Mouse (Mus musculus) neural tube, embryonic 14.5 days (tissue): ENCODE results near the gene Kdm4b. TPM values are rescaled to one million over a fixed set of nuclear protein-coding genes. Genes with fewer than 3 reads are reported as not detected.

ENCODE experiments used
- ATAC-seq: fragments of 200-750 bp; cut with Nextera tagmentation; 2 replicates; pipeline ENCODE4 v1.8.0; 2017; ENCODE audit warnings: low read depth, mild to moderate bottlenecking, moderate TSS enrichment, moderate library complexity
- H3K27ac ChIP-seq: fragments of 300-500 bp; sonication (generic); 2 replicates; pipeline ENCODE4 v1.5.1; 2014; ENCODE audit warnings: low read depth, mild to moderate bottlenecking, control low read depth, low read length, moderate library complexity, mixed read lengths
- H3K27me3 ChIP-seq: fragments of 300-500 bp; sonication (generic); 2 replicates; pipeline ENCODE4 v1.6.1; 2014; ENCODE audit warnings: low read length; ENCODE audit not compliant: control insufficient read depth, insufficient read depth
- H3K36me3 ChIP-seq: fragments of 300-500 bp; sonication (generic); 2 replicates; pipeline ENCODE4 v1.6.1; 2014; ENCODE audit warnings: low read length, mixed read lengths; ENCODE audit not compliant: control insufficient read depth, insufficient read depth
- H3K4me1 ChIP-seq: fragments of 300-500 bp; sonication (generic); 2 replicates; pipeline ENCODE4 v1.6.1; 2014; ENCODE audit warnings: low read length; ENCODE audit not compliant: control insufficient read depth, insufficient read depth
- H3K4me2 ChIP-seq: fragments of 300-500 bp; sonication (generic); 2 replicates; pipeline ENCODE4 v1.6.1; 2014; ENCODE audit warnings: mild to moderate bottlenecking, low read depth, low read length, control low read depth
- H3K4me3 ChIP-seq: fragments of 300-500 bp; sonication (generic); 2 replicates; pipeline ENCODE4 v1.5.1; 2014; ENCODE audit warnings: low read depth, low read length, control low read depth, mixed read lengths
- H3K9ac ChIP-seq: fragments of 300-500 bp; sonication (generic); replicated peaks from 2 replicates; pipeline ENCODE4 v1.6.1; 2014; ENCODE audit warnings: low read depth, mild to moderate bottlenecking, control low read depth, low read length, mixed read lengths
- H3K9me3 ChIP-seq: fragments of 300-500 bp; sonication (generic); 2 replicates; pipeline ENCODE4 v1.6.1; 2016; ENCODE audit warnings: low read length; ENCODE audit not compliant: control insufficient read depth
- WGBS: fragments of 180-500 bp; shearing (Covaris S2); extraction: QIAGEN DNeasy Blood & Tissue Kit; methylation state at CpG from one replicate; pipeline ENCODE4 v1.1.7; 2014; 5-methylcytosine and 5-hydroxymethylcytosine counted together
- microRNA-seq: library from miRNA; unstranded; fragments of <30 nt; microRNA quantifications from one replicate; pipeline ENCODE4, GENCODE M21; 2016
- polyA plus RNA-seq: library from polyadenylated mRNA; unstranded; fragments of >200 nt; fragmentation: Nextera tagmentation; extraction: Ambion mirVana; gene quantifications from 2 replicates; pipeline ENCODE4 v1.2.1, GENCODE M21; 2014

Gene Kdm4b
- polyA plus RNA-seq, 1 experiment from 2014 or later = 58.6 TPM

DNA sequence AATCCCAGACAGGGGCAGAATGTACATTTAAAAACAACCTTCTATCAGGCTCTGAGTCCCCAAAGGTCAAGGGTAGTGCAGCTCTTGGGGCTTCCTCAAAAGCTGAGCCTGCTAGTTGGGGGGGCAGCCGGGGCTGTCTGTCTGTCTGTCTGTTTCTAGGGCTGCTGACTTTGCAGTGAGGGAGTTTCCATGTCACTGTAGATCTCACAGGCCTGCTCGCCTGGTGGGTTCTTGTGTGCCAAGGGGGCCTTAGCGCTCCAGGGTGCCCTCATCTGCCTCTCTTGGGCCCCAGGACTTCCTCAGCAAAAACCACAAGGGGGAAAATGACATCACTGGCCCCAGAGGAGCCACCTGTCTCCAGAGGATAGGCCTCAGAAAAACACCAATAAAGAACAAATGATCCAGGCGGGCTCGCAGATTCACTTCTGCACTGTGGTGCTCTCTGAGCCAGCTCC lies 117.5 kb downstream of the Kdm4b start:
- Histone ChIP-seq H3K9me3 (no peaks in the 10 kb centered on the region), H3K36me3 (peaks cover 32% of the 10 kb centered on the region), H3K4me1 (peaks cover 13% of the 10 kb centered on the region), H3K4me3 (no peak overlapping the region), H3K27me3 (no peaks in the 10 kb centered on the region), H3K27ac (no peak overlapping the region), H3K9ac (no peak overlapping the region), H3K4me2 (no peak overlapping the region)
- no peak for ATAC-seq
- 80% methylated on average over 5 of the region's 5 CpGs for WGBS

DNA sequence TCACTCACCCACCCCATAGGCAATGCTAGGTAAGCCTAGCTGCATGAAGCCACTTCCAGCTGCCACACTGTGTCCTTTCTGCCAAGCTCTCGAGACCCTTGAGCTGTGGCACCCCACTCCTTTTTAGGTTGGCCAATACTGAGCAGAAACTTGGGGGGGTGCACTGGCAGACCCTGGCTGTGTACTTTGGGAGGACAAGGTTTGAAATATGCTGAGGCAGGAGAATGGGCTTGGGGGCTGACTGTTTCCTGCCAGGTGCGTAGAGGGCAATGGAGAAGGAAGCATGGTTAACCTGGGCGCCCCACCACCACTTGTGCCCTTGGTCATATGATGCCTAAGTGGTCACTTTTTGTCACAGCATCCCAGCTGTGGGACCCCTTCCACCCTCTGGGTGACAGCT lies 118.9 kb downstream of the Kdm4b start:
- no peak overlapping the region for H3K4me2 ChIP-seq
- peaks cover 7% of the 10 kb centered on the region for H3K4me1 ChIP-seq
- H3K9me3 ChIP-seq = no peaks in the 10 kb centered on the region
- ATAC-seq = no peak
- WGBS = 90% methylated on average over 3 of the region's 3 CpGs
- H3K4me3 ChIP-seq = no peak overlapping the region
- peaks cover 45% of the 10 kb centered on the region for H3K36me3 ChIP-seq
- H3K27me3 ChIP-seq = no peaks in the 10 kb centered on the region
- no peak overlapping the region for H3K9ac ChIP-seq
- no peak overlapping the region for H3K27ac ChIP-seq

DNA sequence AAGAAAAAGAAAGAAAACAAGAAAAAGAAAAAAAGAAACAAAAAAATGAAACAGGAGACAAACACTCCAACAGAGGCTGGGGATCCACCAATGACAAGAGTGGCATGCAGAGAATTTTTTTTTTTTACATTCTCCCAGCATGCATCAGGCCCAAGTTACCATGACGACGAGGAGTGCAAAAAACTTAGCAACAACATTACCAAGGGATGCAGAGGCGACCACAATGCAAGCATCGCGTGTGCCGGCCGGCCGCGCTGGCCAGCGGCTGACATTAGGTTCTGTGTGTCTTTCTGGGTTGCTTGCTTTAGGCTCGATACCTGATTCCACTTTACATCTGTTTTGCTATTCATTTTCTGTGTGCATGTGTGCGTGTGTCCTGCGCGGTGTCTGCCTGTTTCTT lies 119.5 kb downstream of the Kdm4b start:
- H3K4me3 ChIP-seq = no peak overlapping the region
- ATAC-seq = no peak
- H3K4me2 ChIP-seq = no peak overlapping the region
- H3K27me3 ChIP-seq = no peaks in the 10 kb centered on the region
- no peak overlapping the region for H3K9ac ChIP-seq
- no peaks in the 10 kb centered on the region for H3K9me3 ChIP-seq
- H3K27ac ChIP-seq = no peak overlapping the region
- 37% methylated on average over 14 of the region's 14 CpGs for WGBS
- peaks cover 51% of the 10 kb centered on the region for H3K36me3 ChIP-seq
- H3K4me1 ChIP-seq = peaks cover 2% of the 10 kb centered on the region; the same call in 1 of the 2 replicates

DNA sequence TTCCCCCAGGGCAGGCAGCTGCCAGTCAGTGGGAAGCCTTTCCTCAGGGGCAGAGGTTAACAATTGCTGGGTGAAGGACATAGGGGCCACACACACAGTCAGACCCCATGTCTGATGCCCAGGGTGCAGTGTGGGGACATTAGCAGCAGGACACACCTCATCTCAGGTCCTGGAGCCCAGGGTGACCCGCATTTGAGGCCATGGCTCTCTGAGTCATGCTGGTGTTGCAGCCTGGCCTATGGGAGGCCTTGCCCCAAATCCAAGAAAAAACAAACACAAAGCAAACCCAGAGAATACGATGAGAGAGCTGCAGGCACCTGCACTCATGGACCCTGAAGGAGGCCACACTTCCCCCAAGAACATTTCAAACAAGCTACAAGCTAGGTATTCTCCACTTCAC lies 121.9 kb downstream of the Kdm4b start:
- ATAC-seq = no peak
- no peak overlapping the region for H3K4me2 ChIP-seq
- H3K4me1 ChIP-seq = 0 out of 2 replicates have a peak, but pooled peaks cover 2% of the 10 kb centered on the region
- H3K36me3 ChIP-seq = peaks cover 68% of the 10 kb centered on the region
- H3K4me3 ChIP-seq = no peak overlapping the region
- H3K27me3 ChIP-seq = no peaks in the 10 kb centered on the region
- 88% methylated on average over 2 of the region's 2 CpGs for WGBS
- H3K27ac ChIP-seq = no peak overlapping the region
- H3K9me3 ChIP-seq = no peaks in the 10 kb centered on the region
- no peak overlapping the region for H3K9ac ChIP-seq

Small RNAs within 50 kb of the gene (microRNA-seq; reads per million reads assigned to microRNA genes)
- 4.6 reads per million, percentile 8 among the genes with 10 or more reads in this experiment for gene Mir6977

Other genes starting within 250 kb of the Kdm4b start
- gene Hdgfl2, start 246.4 kb upstream of the Kdm4b start, polyA plus RNA-seq = 96.8 and 102 TPM in 2 replicates
- gene Plin4, start 216.3 kb upstream of the Kdm4b start, polyA plus RNA-seq = 0.19 and 0.28 TPM in 2 replicates
- gene Plin5, start 208.5 kb upstream of the Kdm4b start, polyA plus RNA-seq = 0.95 and 1.9 TPM in 2 replicates
- 0.24 TPM in 2 replicates for gene Lrg1, start 204.1 kb upstream of the Kdm4b start, polyA plus RNA-seq
- 11.8 and 13.8 TPM in 2 replicates for gene Sema6b, start 185.7 kb upstream of the Kdm4b start, polyA plus RNA-seq
- 9.2 and 9.9 TPM in 2 replicates for gene Tnfaip8l1, start 163.6 kb upstream of the Kdm4b start, polyA plus RNA-seq
- 68.6 and 69.7 TPM in 2 replicates for gene Mydgf, start 142.1 kb upstream of the Kdm4b start, polyA plus RNA-seq
- 21.0 and 26.9 TPM in 2 replicates for gene Dpp9, start 107.2 kb upstream of the Kdm4b start, polyA plus RNA-seq
- gene Fem1a, start 69.3 kb upstream of the Kdm4b start, polyA plus RNA-seq = 20.4 and 23.5 TPM in 2 replicates
- 0.92 and 1.7 TPM in 2 replicates for gene Ticam1, start 49.3 kb upstream of the Kdm4b start, polyA plus RNA-seq
- 6.9 and 13.2 TPM in 2 replicates for gene Plin3, start 33.2 kb upstream of the Kdm4b start, polyA plus RNA-seq
- gene Arrdc5, start 25.8 kb upstream of the Kdm4b start, polyA plus RNA-seq = not detected in 2 replicates
- 5.7 and 9.4 TPM in 2 replicates for gene Uhrf1, start 22.7 kb upstream of the Kdm4b start, polyA plus RNA-seq
- 255 and 266 TPM in 2 replicates for gene Ptprs, start 150.4 kb downstream of the Kdm4b start, polyA plus RNA-seq
- not detected in 2 replicates for gene Znrf4, start 186.4 kb downstream of the Kdm4b start, polyA plus RNA-seq
- 1.5 and 1.9 TPM in 2 replicates for gene Gm20219, start 228.3 kb downstream of the Kdm4b start, polyA plus RNA-seq